Mouse (Mus musculus) mesoderm, embryonic 11.5 days (tissue): ENCODE data around the gene Muc5ac.

Experiments used
- DNase-seq: peaks from one replicate; pipeline ENCODE4 v3.0.0-alpha.2; 2012; ENCODE audit warnings: low read depth, low spot score

The Muc5ac gene

DNA sequence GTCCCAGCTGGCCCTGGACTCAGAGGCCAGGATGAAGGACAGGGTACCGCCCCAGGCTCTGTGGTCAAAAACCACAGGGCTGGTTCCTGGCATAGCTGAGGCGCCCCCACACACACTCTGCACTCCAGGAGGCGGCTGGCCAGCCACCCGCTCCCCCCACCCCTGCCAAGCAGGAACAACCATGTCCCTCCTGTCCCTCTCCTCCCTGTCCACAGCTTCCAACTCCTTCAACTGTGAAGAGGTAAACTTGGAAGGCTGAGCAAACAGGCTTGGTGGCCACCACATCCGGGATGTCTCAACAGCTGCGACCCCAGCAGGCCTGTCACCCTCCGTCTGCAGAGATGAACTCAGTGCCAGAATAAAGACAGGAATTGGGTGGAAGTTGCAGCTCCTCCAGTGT is 47.2 kb downstream of the Muc5ac start:
- no peak for DNase-seq

GRCm38 (mm10) chr7:141836423-141836822 is 47.7 kb downstream of the Muc5ac start:
- no peak for DNase-seq

DNA sequence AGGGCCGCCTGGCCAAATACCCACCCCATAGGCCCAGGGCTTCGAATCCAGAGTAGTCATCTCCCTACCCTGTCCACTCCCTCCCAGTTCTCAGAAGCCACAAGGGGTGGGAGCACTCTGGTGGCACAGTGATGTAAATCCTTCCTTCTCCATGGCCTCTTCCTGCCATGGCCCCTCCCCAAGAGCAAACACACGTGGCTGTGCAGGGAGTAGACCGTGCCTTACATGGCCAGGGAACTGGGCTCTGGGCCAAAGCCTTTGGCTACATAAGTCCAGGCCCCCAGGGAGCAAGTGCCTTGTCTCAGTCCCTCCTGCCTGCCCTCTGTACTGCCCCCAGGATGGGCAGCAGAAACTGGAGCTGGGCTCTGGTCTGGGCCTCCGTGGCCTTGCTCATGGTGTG is 50.0 kb downstream of the Muc5ac start, which contains the start of gene Muc5b:
Gene Muc5b (plus strand): TSS at position 292 of the 400 bp plus-strand sequence.
- DNase-seq: no peak

DNA sequence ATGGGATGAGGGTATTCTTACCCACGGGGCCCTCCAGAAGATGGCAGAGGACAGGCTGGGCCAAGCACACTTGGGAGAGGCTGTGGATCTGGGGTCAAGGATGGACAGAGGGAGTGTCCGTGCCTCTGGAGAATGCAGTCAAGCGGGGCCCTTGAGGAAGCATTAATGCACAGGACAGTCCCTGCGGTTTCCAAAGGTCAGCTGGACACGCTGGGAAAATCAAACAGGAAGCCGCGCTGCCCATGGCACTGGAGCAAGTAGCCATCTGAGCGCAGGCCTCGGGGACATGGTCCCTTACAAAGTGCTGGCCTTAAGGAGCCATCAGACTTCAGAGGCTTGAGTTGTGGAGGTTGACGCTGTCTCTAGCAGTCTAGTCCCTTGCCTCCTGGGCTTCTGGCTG is 51.6 kb downstream of the Muc5ac start:
- DNase-seq: no peak

GRCm38 (mm10) chr7:141861046-141861445 is 72.3 kb downstream of the Muc5ac start:
- DNase-seq: no peak
